Mouse (Mus musculus) midbrain, embryonic 10.5 days (tissue): ENCODE measurements around the gene Itln1. TPM values are rescaled to one million over a fixed set of nuclear protein-coding genes. Genes with fewer than 3 reads are reported as not detected.

Source experiments
- DNase-seq: peaks from one replicate; pipeline ENCODE4 v3.0.0-alpha.2; 2017; ENCODE audit warnings: low spot score
- H3K27ac ChIP-seq: fragments of 300-500 bp; sonication (generic); replicated peaks from 2 replicates; pipeline ENCODE4 v1.5.1; 2016; ENCODE audit warnings: mild to moderate bottlenecking
- H3K27me3 ChIP-seq: fragments of 300-500 bp; sonication (generic); 2 replicates; pipeline ENCODE4 v1.6.1; 2016; ENCODE audit warnings: low read depth, mild to moderate bottlenecking; ENCODE audit not compliant: poor library complexity, severe bottlenecking
- H3K36me3 ChIP-seq: fragments of 300-500 bp; sonication (generic); 2 replicates; pipeline ENCODE4 v1.6.1; 2016; ENCODE audit warnings: mild to moderate bottlenecking, moderate library complexity
- H3K4me1 ChIP-seq: fragments of 300-500 bp; sonication (generic); 2 replicates; pipeline ENCODE4 v1.6.1; 2016
- H3K4me3 ChIP-seq: fragments of 300-500 bp; sonication (generic); 2 replicates; pipeline ENCODE4 v1.5.1; 2016; ENCODE audit warnings: mild to moderate bottlenecking, moderate library complexity
- H3K9me3 ChIP-seq: fragments of 300-500 bp; sonication (generic); replicated peaks from 2 replicates; pipeline ENCODE4 v1.6.1; 2016; ENCODE audit warnings: mild to moderate bottlenecking
- WGBS: fragments of 180-500 bp; shearing (Covaris S2); methylation state at CpG from one replicate; pipeline ENCODE4 v1.1.7; 2016; 5-methylcytosine and 5-hydroxymethylcytosine counted together
- polyA plus RNA-seq: library from polyadenylated mRNA; unstranded; fragments of >200 nt; fragmentation: Nextera tagmentation; extraction: Ambion mirVana; gene quantifications from 2 replicates; pipeline ENCODE4 v1.2.1, GENCODE M21; 2016

Itln1 gene
- polyA plus RNA-seq, 1 experiment from 2014 or later, result not detected

GRCm38 (mm10) chr1:171503592-171504291 is 31.4 kb downstream of the Itln1 start:
- peaks cover 13% of the 10 kb centered on the region for H3K4me1 ChIP-seq
- H3K27me3 ChIP-seq, result no peaks in the 10 kb centered on the region
- H3K36me3 ChIP-seq, result peaks cover 6% of the 10 kb centered on the region; the same call in 1 of the 2 replicates
- peak overlapping the region; percentile 94 for H3K27ac ChIP-seq
- peak; percentile 79 for DNase-seq
- H3K4me3 ChIP-seq, result peak overlapping the region; percentile 69
- under 1% methylated on average over 53 of the region's 53 CpGs for WGBS
- H3K9me3 ChIP-seq, result no peaks in the 10 kb centered on the region

- peak; percentile 94 for DNase-seq
- Histone ChIP-seq H3K27ac (peak within 1 kb of the TSS; percentile 94), H3K27me3 (no peaks in the 10 kb centered on the region), H3K4me1 (peaks cover 13% of the 10 kb centered on the region), H3K36me3 (peaks cover 6% of the 10 kb centered on the region; the same call in 1 of the 2 replicates), H3K9me3 (no peaks in the 10 kb centered on the region), H3K4me3 (peak within 1 kb of the TSS; percentile 69)
- WGBS, result under 1% methylated on average over 19 of the region's 19 CpGs
Measured at GRCm38 (mm10) chr1:171503250-171503591, 31.9 kb downstream of the Itln1 start, which contains the start of gene Alyref2. Gene Alyref2, plus strand, starts transcription at chr1:171503478.

- WGBS, result 2% methylated on average over 14 of the region's 14 CpGs
- H3K4me3 ChIP-seq, result peak overlapping the region; percentile 69
Measured at GRCm38 (mm10) chr1:171502388-171503249, 32.5 kb downstream of the Itln1 start.

GRCm38 (mm10) chr1:171501636-171502080 is 33.4 kb downstream of the Itln1 start:
- Histone ChIP-seq H3K4me3 (peak overlapping the region; percentile 41), H3K9me3 (no peaks in the 10 kb centered on the region), H3K36me3 (peaks cover 6% of the 10 kb centered on the region; the same call in 1 of the 2 replicates), H3K27ac (peak overlapping the region; percentile 80), H3K27me3 (no peaks in the 10 kb centered on the region), H3K4me1 (peaks cover 13% of the 10 kb centered on the region)
- DNase-seq, result peak; percentile 57
- WGBS, result 6% methylated on average over 5 of the region's 5 CpGs

More at GRCm38 (mm10) chr1:171502388-171503249, 32.5 kb downstream of the Itln1 start:
- Histone ChIP-seq H3K9me3 (no peaks in the 10 kb centered on the region), H3K27me3 (no peaks in the 10 kb centered on the region), H3K36me3 (peaks cover 6% of the 10 kb centered on the region; the same call in 1 of the 2 replicates), H3K4me1 (peaks cover 13% of the 10 kb centered on the region), H3K27ac (peak overlapping the region; percentile 94)
- peak; percentile 68 for DNase-seq

GRCm38 (mm10) chr1:171501016-171501610 is 34.0 kb downstream of the Itln1 start:
- Histone ChIP-seq H3K36me3 (peaks cover 4% of the 10 kb centered on the region; the same call in 1 of the 2 replicates), H3K9me3 (no peaks in the 10 kb centered on the region), H3K4me3 (no peak overlapping the region), H3K27me3 (no peaks in the 10 kb centered on the region), H3K27ac (no peak overlapping the region), H3K4me1 (peaks cover 13% of the 10 kb centered on the region)
- DNase-seq, result no peak
- 66% methylated on average over 6 of the region's 6 CpGs for WGBS

- Histone ChIP-seq H3K4me3 (no peak overlapping the region), H3K9me3 (no peaks in the 10 kb centered on the region), H3K27me3 (no peaks in the 10 kb centered on the region), H3K4me1 (peaks cover 13% of the 10 kb centered on the region), H3K36me3 (no peaks in the 10 kb centered on the region), H3K27ac (no peak overlapping the region)
- WGBS, result 81% methylated on average over 5 of the region's 5 CpGs
- DNase-seq, result no peak
Measured at GRCm38 (mm10) chr1:171499856-171500255, 35.2 kb downstream of the Itln1 start.

- no peaks in the 10 kb centered on the region for H3K36me3 ChIP-seq
- no peak overlapping the region for H3K4me3 ChIP-seq
- no peaks in the 10 kb centered on the region for H3K4me1 ChIP-seq
- WGBS, result 88% methylated on average over 6 of the region's 6 CpGs
- no peak for DNase-seq
- H3K27me3 ChIP-seq, result no peaks in the 10 kb centered on the region
- H3K27ac ChIP-seq, result no peak overlapping the region
- 0 out of 2 replicates have a peak, but pooled peaks cover 6% of the 10 kb centered on the region for H3K9me3 ChIP-seq
Measured at GRCm38 (mm10) chr1:171495371-171495770, 39.7 kb downstream of the Itln1 start.

- DNase-seq, result no peak
- 90% methylated on average over 13 of the region's 13 CpGs for WGBS
- H3K27me3 ChIP-seq, result no peaks in the 10 kb centered on the region
- H3K4me1 ChIP-seq, result no peaks in the 10 kb centered on the region
- H3K4me3 ChIP-seq, result no peak overlapping the region
- H3K27ac ChIP-seq, result no peak overlapping the region
- H3K36me3 ChIP-seq, result no peaks in the 10 kb centered on the region
- H3K9me3 ChIP-seq, result peaks cover 13% of the 10 kb centered on the region
Measured at GRCm38 (mm10) chr1:171494241-171494640, 40.9 kb downstream of the Itln1 start.

GRCm38 (mm10) chr1:171478968-171479367 is 56.1 kb downstream of the Itln1 start:
- Histone ChIP-seq H3K9me3 (peaks cover 18% of the 10 kb centered on the region), H3K36me3 (no peaks in the 10 kb centered on the region), H3K27me3 (no peaks in the 10 kb centered on the region), H3K4me3 (no peak overlapping the region), H3K4me1 (no peaks in the 10 kb centered on the region), H3K27ac (no peak overlapping the region)
- 55% methylated on average over 2 of the region's 2 CpGs for WGBS
- peak; percentile 40 for DNase-seq

- Histone ChIP-seq H3K4me3 (peak overlapping the region; percentile 34), H3K4me1 (no peaks in the 10 kb centered on the region), H3K27ac (peak overlapping the region; percentile 49; the same call in 1 of the 2 replicates), H3K9me3 (peaks cover 12% of the 10 kb centered on the region), H3K27me3 (no peaks in the 10 kb centered on the region), H3K36me3 (no peaks in the 10 kb centered on the region)
- no peak for DNase-seq
- WGBS, result 64% methylated on average over 27 of the region's 27 CpGs
Measured at GRCm38 (mm10) chr1:171477758-171478545, 57.1 kb downstream of the Itln1 start.

GRCm38 (mm10) chr1:171477123-171477522 is 58.0 kb downstream of the Itln1 start:
- no peaks in the 10 kb centered on the region for H3K27me3 ChIP-seq
- H3K36me3 ChIP-seq, result no peaks in the 10 kb centered on the region
- peaks cover 6% of the 10 kb centered on the region; the same call in 1 of the 2 replicates for H3K9me3 ChIP-seq
- DNase-seq, result no peak
- WGBS, result 82% methylated on average over 8 of the region's 8 CpGs
- H3K4me1 ChIP-seq, result no peaks in the 10 kb centered on the region
- H3K27ac ChIP-seq, result no peak overlapping the region
- no peak overlapping the region for H3K4me3 ChIP-seq
